Mouse (Mus musculus) forebrain, embryonic 11.5 days (tissue): ENCODE results near the gene Higd1b. TPM values are rescaled to one million over a fixed set of nuclear protein-coding genes. Genes with fewer than 3 reads are reported as not detected.

Experiments used
- ATAC-seq: fragments of 200-750 bp; cut with Nextera tagmentation; replicated peaks from 2 replicates; pipeline ENCODE4 v1.8.0; 2017; ENCODE audit warnings: moderate TSS enrichment; ENCODE audit not compliant: low FRiP score
- DNase-seq: peaks from one replicate; pipeline ENCODE4 v3.0.0-alpha.2; 2017; ENCODE audit warnings: low spot score
- H3K27ac ChIP-seq: fragments of 300-500 bp; sonication (generic); 2 replicates; pipeline ENCODE4 v1.5.1; 2014; ENCODE audit warnings: low read depth, low read length
- H3K27me3 ChIP-seq: fragments of 300-500 bp; sonication (generic); 2 replicates; pipeline ENCODE4 v1.6.1; 2014; ENCODE audit warnings: mild to moderate bottlenecking, low read length, mixed read lengths; ENCODE audit not compliant: control insufficient read depth, insufficient read depth
- H3K36me3 ChIP-seq: fragments of 300-500 bp; sonication (generic); 2 replicates; pipeline ENCODE4 v1.6.1; 2014; ENCODE audit warnings: mild to moderate bottlenecking, low read length, moderate library complexity, mixed read lengths; ENCODE audit not compliant: control insufficient read depth, insufficient read depth
- H3K4me1 ChIP-seq: fragments of 300-500 bp; sonication (generic); replicated peaks from 2 replicates; pipeline ENCODE4 v1.6.1; 2014; ENCODE audit warnings: low read length, mixed read lengths; ENCODE audit not compliant: control insufficient read depth, insufficient read depth
- H3K4me2 ChIP-seq: fragments of 300-500 bp; sonication (generic); 2 replicates; pipeline ENCODE4 v1.6.1; 2014; ENCODE audit warnings: low read depth, mild to moderate bottlenecking, low read length, moderate library complexity, mixed read lengths; ENCODE audit not compliant: severe bottlenecking
- H3K4me3 ChIP-seq: fragments of 300-500 bp; sonication (generic); 2 replicates; pipeline ENCODE4 v1.5.1; 2014; ENCODE audit warnings: low read depth, low read length
- H3K9ac ChIP-seq: fragments of 300-500 bp; sonication (generic); 2 replicates; pipeline ENCODE4 v1.6.1; 2014; ENCODE audit warnings: low read length
- H3K9me3 ChIP-seq: fragments of 300-500 bp; sonication (generic); 2 replicates; pipeline ENCODE4 v1.6.1; 2016; ENCODE audit warnings: low read length, mixed read lengths; ENCODE audit not compliant: control insufficient read depth
- whole genome bisulfite sequencing: fragments of 180-500 bp; shearing (Covaris S2); extraction: QIAGEN DNeasy Blood & Tissue Kit; methylation state at CpG from one replicate; pipeline ENCODE4 v1.1.7; 2014; 5-methylcytosine and 5-hydroxymethylcytosine counted together
- polyA plus RNA-seq: library from polyadenylated mRNA; unstranded; fragments of >200 nt; fragmentation: Nextera tagmentation; extraction: Ambion mirVana; gene quantifications from 2 replicates; pipeline ENCODE4 v1.2.1, GENCODE M21; 2014

The Higd1b gene
- polyA plus RNA-seq, 1 experiment from 2014 or later, result not detected

GRCm38 (mm10) chr11:102884616-102885219 is 49.1 kb downstream of the Higd1b start, which contains the start of gene Fam187a:
Gene Fam187a, plus strand, starts transcription at chr11:102885169.
- 67% methylated on average over 10 of the region's 10 CpGs for WGBS
- peaks cover 6% of the 10 kb centered on the region; the same call in 1 of the 2 replicates for H3K4me1 ChIP-seq
- no peak within 1 kb of the TSS for H3K4me2 ChIP-seq
- DNase-seq (no peak), ATAC-seq (no peak)
- no peak within 1 kb of the TSS for H3K4me3 ChIP-seq
- H3K9me3 ChIP-seq, result no peaks in the 10 kb centered on the region
- H3K9ac ChIP-seq, result no peak within 1 kb of the TSS
- H3K36me3 ChIP-seq, result no peaks in the 10 kb centered on the region
- H3K27me3 ChIP-seq, result no peaks in the 10 kb centered on the region
- no peak within 1 kb of the TSS for H3K27ac ChIP-seq

- H3K4me3 ChIP-seq, result no peak overlapping the region
- H3K9ac ChIP-seq, result no peak overlapping the region
- no peaks in the 10 kb centered on the region for H3K36me3 ChIP-seq
- H3K4me2 ChIP-seq, result no peak overlapping the region
- no peaks in the 10 kb centered on the region; the same call in 1 of the 2 replicates for H3K27me3 ChIP-seq
- H3K9me3 ChIP-seq, result no peaks in the 10 kb centered on the region
- no peak overlapping the region for H3K27ac ChIP-seq
- DNase-seq (no peak), ATAC-seq (no peak)
- no peaks in the 10 kb centered on the region for H3K4me1 ChIP-seq
- WGBS, result 91% methylated on average over 5 of the region's 5 CpGs
These were observed 51.8 kb downstream of the Higd1b start for GRCm38 (mm10) chr11:102887433-102887832.

Other genes with a start within 250 kb of the Higd1b start
- 45.2 and 46.3 TPM in 2 replicates for gene Fzd2, start 231.5 kb upstream of the Higd1b start, polyA plus RNA-seq
- 0.15 and 0.24 TPM in 2 replicates for gene Meioc, start 172.1 kb upstream of the Higd1b start, polyA plus RNA-seq
- gene Ccdc43, start 138.1 kb upstream of the Higd1b start, polyA plus RNA-seq, result 52.0 and 62.1 TPM in 2 replicates
- 11.7 and 14.0 TPM in 2 replicates for gene Adam11, start 74.4 kb upstream of the Higd1b start, polyA plus RNA-seq
- 95.7 and 96.1 TPM in 2 replicates for gene Gjc1, start 16.1 kb upstream of the Higd1b start, polyA plus RNA-seq
- 317 and 330 TPM in 2 replicates for gene Eftud2, start 45.1 kb downstream of the Higd1b start, polyA plus RNA-seq
- gene Ccdc103, start 45.4 kb downstream of the Higd1b start, polyA plus RNA-seq, result 2.3 and 3.5 TPM in 2 replicates
- gene Fam187a, start 49.3 kb downstream of the Higd1b start, polyA plus RNA-seq, result not detected in 2 replicates
- gene Gfap, start 65.1 kb downstream of the Higd1b start, polyA plus RNA-seq, result 0.09 TPM in 1 of 2 replicates, not detected in the other
- gene Kif18b, start 89.3 kb downstream of the Higd1b start, polyA plus RNA-seq, result 13.0 and 13.3 TPM in 2 replicates
- gene C1ql1, start 110.8 kb downstream of the Higd1b start, polyA plus RNA-seq, result 3.9 and 4.5 TPM in 2 replicates
- gene Nmt1, start 192.3 kb downstream of the Higd1b start, polyA plus RNA-seq, result 53.8 and 58.6 TPM in 2 replicates
- 276 and 295 TPM in 2 replicates for gene Dcakd, start 192.5 kb downstream of the Higd1b start, polyA plus RNA-seq